Mouse (Mus musculus) liver, adult 2 months (tissue): Measurements from ENCODE around the gene Hpn. TPM values are rescaled to one million over a fixed set of nuclear protein-coding genes. Genes with fewer than 3 reads are reported as not detected.

Experiments
- DNase-seq: peaks from one replicate; pipeline ENCODE4 v3.0.0-alpha.2; 2011; ENCODE audit warnings: low read depth, low spot score; ENCODE audit errors: extremely low read depth
- H3K27ac ChIP-seq: fragments of 200-500 bp; replicated peaks from 2 replicates; pipeline ENCODE4 v1.5.1; 2012; ENCODE audit warnings: low read depth, mild to moderate bottlenecking, control low read depth, inconsistent platforms, low read length; ENCODE audit not compliant: insufficient read depth
- H3K27me3 ChIP-seq: fragments of 200-500 bp; 2 replicates; pipeline ENCODE4 v1.6.1; 2012; ENCODE audit warnings: mild to moderate bottlenecking, moderate library complexity, low read length, inconsistent platforms; ENCODE audit not compliant: control insufficient read depth, insufficient read depth
- H3K36me3 ChIP-seq: fragments of 200-500 bp; 2 replicates; pipeline ENCODE4 v1.6.1; 2012; ENCODE audit warnings: low read length, inconsistent platforms; ENCODE audit not compliant: control insufficient read depth, insufficient read depth
- H3K4me1 ChIP-seq: fragments of 200-500 bp; 2 replicates; pipeline ENCODE4 v1.6.1; 2011; ENCODE audit warnings: low read length; ENCODE audit not compliant: control insufficient read depth, insufficient read depth
- H3K4me3 ChIP-seq: fragments of 200-500 bp; 2 replicates; pipeline ENCODE4 v1.5.1; 2011; ENCODE audit warnings: low read depth, mild to moderate bottlenecking, control low read depth, low read length, moderate library complexity; ENCODE audit not compliant: insufficient read depth
- H3K79me2 ChIP-seq: fragments of 200-500 bp; 2 replicates; pipeline ENCODE4 v1.6.1; 2012; ENCODE audit warnings: inconsistent platforms, mild to moderate bottlenecking, low read length, moderate library complexity; ENCODE audit not compliant: control insufficient read depth, insufficient read depth
- H3K9ac ChIP-seq: fragments of 200-500 bp; 2 replicates; pipeline ENCODE4 v1.6.1; 2012; ENCODE audit warnings: low read depth, mild to moderate bottlenecking, control low read depth, inconsistent platforms, low read length
- CTCF ChIP-seq: fragments of 200-500 bp; IDR thresholded peaks from 2 replicates; pipeline ENCODE4 v1.5.1; 2011; ENCODE audit warnings: low read depth, low read length, control low read depth
- POLR2A ChIP-seq: fragments of 200-500 bp; IDR thresholded peaks from 2 replicates; pipeline ENCODE4 v1.6.1; 2011; ENCODE audit warnings: low read length, control low read depth; ENCODE audit not compliant: insufficient read depth; ENCODE audit errors: extremely low read depth
- WGBS: fragments of 180-500 bp; shearing (Covaris S2); methylation state at CpG from one replicate; pipeline ENCODE4 v1.1.7; 2018; 5-methylcytosine and 5-hydroxymethylcytosine counted together
- polyA plus RNA-seq: library from polyadenylated mRNA; depleted of rRNA; stranded (reverse); fragments of >200 nt; gene quantifications from 2 replicates; pipeline ENCODE4 v1.2.3, GENCODE M21; 2012
- total RNA-seq: library from RNA; depleted of rRNA; stranded (reverse); fragments of >200 nt; gene quantifications from 2 replicates; pipeline ENCODE4 v1.2.3, GENCODE M21; 2014

Gene Hpn
- total and polyA plus RNA-seq, 2 experiments: 282 to 883 TPM

DNA sequence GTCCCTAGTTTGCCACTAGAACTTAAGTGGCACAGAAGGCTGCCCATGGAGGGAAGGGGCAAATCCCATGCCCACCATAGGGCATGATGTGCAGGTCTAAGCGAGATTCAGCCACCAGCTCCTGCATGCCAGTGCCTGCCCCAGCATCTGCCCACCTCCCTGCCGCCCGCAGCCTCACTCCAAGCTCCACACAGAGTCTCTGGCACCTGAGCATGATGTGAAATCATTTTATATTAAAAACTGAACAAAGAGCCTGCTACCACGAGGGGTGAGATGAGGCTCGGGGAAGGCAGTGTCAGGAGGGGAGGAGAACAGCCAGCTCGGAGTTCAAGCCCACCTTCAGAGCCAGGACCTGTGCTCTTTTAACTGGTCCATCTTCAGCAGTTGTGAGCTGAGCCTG is 44.8 kb downstream of the Hpn start:
- no peak overlapping the region for H3K27ac ChIP-seq
- no peaks in the 10 kb centered on the region for H3K27me3 ChIP-seq
- no peaks in the 10 kb centered on the region for H3K4me1 ChIP-seq
- H3K9ac ChIP-seq: no peak overlapping the region
- no peak overlapping the region for H3K4me3 ChIP-seq
- WGBS: 89% methylated on average over 6 of the region's 6 CpGs
- no peaks in the 10 kb centered on the region for H3K79me2 ChIP-seq
- no peak for DNase-seq
- H3K36me3 ChIP-seq: no peaks in the 10 kb centered on the region
- TF ChIP-seq CTCF (no peak), POLR2A (no peak)

DNA sequence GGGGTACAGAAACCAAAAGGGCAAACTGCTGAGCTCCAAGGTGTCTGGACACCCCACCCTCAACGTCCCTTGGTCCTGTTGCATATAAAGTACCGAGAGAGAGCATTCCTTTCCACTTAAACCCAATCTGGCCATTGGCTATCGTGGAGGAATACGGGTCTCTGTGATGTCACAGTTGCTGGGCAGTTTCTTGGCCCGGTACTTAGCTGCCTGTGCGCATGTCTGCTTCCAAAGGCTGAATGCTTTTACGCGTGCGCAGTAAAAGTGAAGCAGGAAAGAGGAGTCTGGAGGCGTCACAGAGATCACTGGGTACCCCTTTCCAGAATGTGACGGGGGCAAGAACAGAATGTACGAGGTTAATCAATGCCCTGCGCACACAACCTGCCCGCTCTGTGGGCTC is 45.6 kb downstream of the Hpn start:
- TF ChIP-seq CTCF (no peak), POLR2A (no peak)
- Histone ChIP-seq H3K27ac (no peak overlapping the region), H3K4me3 (no peak overlapping the region), H3K36me3 (no peaks in the 10 kb centered on the region), H3K79me2 (no peaks in the 10 kb centered on the region), H3K4me1 (no peaks in the 10 kb centered on the region), H3K27me3 (no peaks in the 10 kb centered on the region), H3K9ac (no peak overlapping the region)
- DNase-seq: no peak
- 90% methylated on average over 14 of the region's 14 CpGs for WGBS

DNA sequence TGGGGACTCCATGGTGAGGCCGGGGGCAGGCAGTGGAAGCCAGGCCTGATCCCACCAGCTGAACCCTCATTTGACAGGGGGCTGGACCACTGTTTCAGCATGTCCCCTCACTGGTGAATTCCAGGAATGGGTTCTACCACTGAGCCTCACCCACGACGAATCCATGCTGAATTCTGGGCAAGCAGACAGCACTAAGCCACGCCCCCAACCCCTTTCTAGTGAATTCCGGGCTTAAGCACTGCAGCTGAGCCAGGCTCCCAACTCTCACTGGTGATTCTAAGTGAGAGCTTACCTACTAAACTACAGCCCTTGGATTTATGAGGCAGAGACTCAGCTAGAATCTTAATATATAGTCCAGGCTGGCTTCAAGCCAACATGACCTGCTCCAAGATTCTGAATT is 47.3 kb downstream of the Hpn start:
- H3K27me3 ChIP-seq: no peaks in the 10 kb centered on the region
- no peaks in the 10 kb centered on the region for H3K4me1 ChIP-seq
- H3K9ac ChIP-seq: no peak overlapping the region
- WGBS: 54% methylated on average over 5 of the region's 5 CpGs
- H3K79me2 ChIP-seq: no peaks in the 10 kb centered on the region
- H3K27ac ChIP-seq: no peak overlapping the region
- no peak for DNase-seq
- H3K36me3 ChIP-seq: no peaks in the 10 kb centered on the region
- no peak overlapping the region for H3K4me3 ChIP-seq
- TF ChIP-seq CTCF: no peak
- no peak for TF ChIP-seq POLR2A

DNA sequence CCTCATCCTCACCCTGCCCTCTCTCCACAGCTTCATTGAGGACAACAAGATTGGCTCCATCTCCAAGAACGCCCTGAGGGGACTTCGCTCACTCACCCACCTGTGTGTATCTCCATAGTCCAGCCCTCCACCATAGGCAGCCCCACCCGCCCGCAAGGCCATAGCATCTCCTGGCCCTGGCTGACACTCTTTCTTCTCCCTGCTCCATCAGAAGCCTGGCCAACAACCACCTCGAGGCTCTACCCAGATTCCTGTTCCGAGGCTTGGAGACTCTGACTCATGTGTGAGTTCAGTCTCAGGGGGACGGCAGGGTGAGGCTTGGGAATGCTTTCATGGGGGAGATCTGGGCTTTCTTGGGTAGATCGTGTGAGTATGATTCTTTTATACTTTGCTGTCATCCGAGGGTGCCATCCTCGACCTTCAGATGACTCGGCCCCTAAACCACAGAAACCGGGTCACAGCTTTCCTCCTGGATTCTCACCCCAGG is 52.0 kb downstream of the Hpn start:
- Histone ChIP-seq H3K4me3 (no peak overlapping the region), H3K27me3 (no peaks in the 10 kb centered on the region), H3K36me3 (no peaks in the 10 kb centered on the region), H3K9ac (no peak overlapping the region), H3K4me1 (peaks cover 6% of the 10 kb centered on the region), H3K27ac (no peak overlapping the region), H3K79me2 (no peaks in the 10 kb centered on the region)
- WGBS: 85% methylated on average over 12 of the region's 12 CpGs
- DNase-seq: no peak
- TF ChIP-seq POLR2A (no peak), CTCF (no peak)

DNA sequence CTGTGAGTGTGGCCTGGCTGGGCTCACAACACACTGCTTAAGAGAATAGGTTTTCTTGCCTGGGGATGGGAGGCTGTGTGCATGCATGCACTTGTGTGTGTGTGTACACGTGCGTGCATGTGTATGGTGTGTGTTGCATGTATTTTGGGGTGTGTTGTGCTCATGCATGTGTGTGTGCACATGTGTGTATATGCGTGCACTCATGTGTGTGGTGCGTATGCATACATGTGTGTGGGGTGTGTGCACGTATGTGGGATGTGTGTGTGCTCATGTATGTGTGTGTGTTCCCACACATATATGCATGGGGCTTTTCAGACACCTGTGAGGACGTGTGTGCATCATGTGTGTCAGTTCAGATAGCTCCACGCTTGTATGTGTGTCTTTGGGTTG is 54.5 kb downstream of the Hpn start:
- Histone ChIP-seq H3K9ac (no peak overlapping the region), H3K4me1 (peaks cover 22% of the 10 kb centered on the region), H3K4me3 (no peak overlapping the region), H3K27me3 (no peaks in the 10 kb centered on the region), H3K27ac (no peak overlapping the region), H3K79me2 (no peaks in the 10 kb centered on the region), H3K36me3 (no peaks in the 10 kb centered on the region)
- DNase-seq: no peak
- 91% methylated on average over 7 of the region's 7 CpGs for WGBS
- TF ChIP-seq CTCF (no peak), POLR2A (no peak)

DNA sequence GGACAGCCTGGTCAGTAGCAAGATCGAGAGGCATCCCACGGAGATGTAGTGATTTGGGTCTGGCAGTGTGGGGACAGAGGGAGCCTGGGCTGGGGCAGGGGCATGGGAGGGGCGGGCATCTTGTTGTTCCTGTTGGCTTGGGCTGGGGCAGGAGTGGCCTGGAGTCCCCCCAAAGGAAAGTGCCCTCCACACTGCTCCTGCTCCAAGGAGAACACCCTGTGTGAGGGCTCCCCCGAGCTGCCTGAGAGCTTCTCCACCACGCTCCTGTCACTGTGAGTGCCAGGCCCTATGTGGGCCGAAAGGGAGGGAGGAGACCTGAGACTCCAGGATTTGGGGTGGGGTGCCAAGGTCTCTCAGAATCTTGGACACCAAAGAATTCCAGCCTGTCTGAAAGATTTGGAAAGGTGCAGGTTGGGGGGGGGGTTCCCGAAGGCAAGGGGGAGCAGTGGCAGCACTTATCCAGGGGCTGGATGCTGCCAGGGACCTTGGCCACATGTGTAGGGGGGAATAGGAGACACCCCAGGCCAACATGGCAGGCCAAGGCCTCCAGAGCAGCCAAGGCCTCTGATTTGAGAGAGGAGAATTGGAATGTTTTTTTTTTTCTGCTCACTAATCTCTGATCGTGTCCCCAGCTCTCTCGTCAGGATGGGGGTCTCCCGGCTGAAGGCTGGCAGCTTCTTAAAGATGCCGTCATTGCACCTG is 55.0 kb downstream of the Hpn start:
- Histone ChIP-seq H3K27ac (no peak overlapping the region), H3K9ac (no peak overlapping the region), H3K4me1 (peaks cover 22% of the 10 kb centered on the region), H3K27me3 (no peaks in the 10 kb centered on the region), H3K4me3 (no peak overlapping the region), H3K36me3 (no peaks in the 10 kb centered on the region), H3K79me2 (no peaks in the 10 kb centered on the region)
- TF ChIP-seq POLR2A (no peak), CTCF (no peak)
- no peak for DNase-seq
- 88% methylated on average over 11 of the region's 11 CpGs for WGBS
